Mouse (Mus musculus): ENCODE results near the gene Muc5ac.
A peak's percentile ranks its signal among the peaks of the same experiment; 100 is the strongest.

DNA sequence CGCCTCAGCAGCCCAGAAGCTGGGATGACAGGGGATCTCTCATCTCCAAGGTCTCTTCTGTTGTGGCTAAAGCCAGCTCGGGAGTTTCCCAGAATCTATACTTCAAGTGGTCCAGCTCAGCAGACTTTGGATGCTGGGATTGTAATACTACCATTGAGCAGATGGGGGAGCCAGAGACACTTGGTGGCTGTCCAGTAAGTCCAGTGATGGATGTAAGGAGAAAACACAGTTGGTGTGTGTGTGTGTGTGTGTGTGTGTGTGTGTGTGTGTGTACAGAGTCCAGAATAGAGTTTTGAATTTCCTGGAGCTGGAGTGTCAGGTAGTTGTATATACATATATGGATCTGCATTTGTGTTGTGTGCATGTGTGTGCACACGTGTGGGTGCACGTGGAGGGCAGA lies 32.9 kb upstream of the Muc5ac start:
- TF ChIP-seq CTCF (IDR thresholded peaks at IDR 0.05; ENCODE audit: insufficient read depth, low read length) (peak; percentile 57), POLR2A (IDR thresholded peaks at IDR 0.05; ENCODE audit: borderline replicate concordance, extremely low read depth, low read depth, low read length) (no peak)

Data from lung, adult 2 months (tissue).